Comparison of ENCODE assay signal across 30 mouse cellular contexts in genomic region chr6:127578316-127578715, GRCm38 (mm10). TPM values are rescaled to one million over a fixed set of nuclear protein-coding genes. Genes with fewer than 3 reads are reported as not detected.
A peak's percentile ranks its signal among the peaks of the same experiment; 100 is the strongest.
DNase-seq lines count a peak whose midpoint lies in the region; ATAC-seq lines count a peak whose summit lies in the region.
"Had no signal": no experiment of that assay in that cellular context is flagged by ENCODE, and none has a peak within 500 bp of the region (broad histone marks: within the 10 kb centered on the region; RNA-seq: fewer than 3 reads in every experiment).

No protein-coding gene starts in this region.

- DNase-seq in kidney, postnatal 10 days: peak; percentile 20
- no peak for DNase-seq in kidney, postnatal 4 days
- peak; percentile 40 to 44 for DNase-seq in adrenal gland, postnatal 36 days
- DNase-seq in spleen, postnatal 36 days (ENCODE audit: low spot score in 2 of 2): no peak
- DNase-seq in right cerebral cortex, postnatal 14 days: no peak
- DNase-seq: cerebellum, adult 2 months; cerebellum, postnatal 36 days; embryo, embryonic 11 days; gastrocnemius, adult 2 months; layer of hippocampus, adult 9-11 months; left cerebral cortex, postnatal 4 days; lung, postnatal 36 days; midbrain, embryonic 14.5 days; right cerebral cortex, adult 18-20 months; thymus, adult 2 months; thymus, postnatal 4 days had no signal

- H3K27ac ChIP-seq in liver, embryonic 16.5 days (ENCODE audit: low read length): no peak overlapping the region
- H3K27ac ChIP-seq: embryonic facial prominence, embryonic 13.5 days; gastrocnemius, adult 2 months; hindbrain, embryonic 12.5 days; left cerebral cortex, adult 2 months; limb, embryonic 15.5 days; lung, embryonic 15.5 days; neural tube, embryonic 13.5 days; stomach, postnatal 0 days had no signal

- whole genome bisulfite sequencing in liver, embryonic 16.5 days (ENCODE audit: insufficient replicate concordance): 59% methylated on average over 7 of the region's 7 CpGs

- H3K27me3 ChIP-seq in erythroblast, embryonic 14.5 days (ENCODE audit: control insufficient read depth): no peaks in the 10 kb centered on the region
- no peaks in the 10 kb centered on the region for H3K27me3 ChIP-seq in liver, embryonic 16.5 days (ENCODE audit: control insufficient read depth, insufficient read depth, low read depth, low read length)
- H3K27me3 ChIP-seq: hindbrain, embryonic 12.5 days; lung, embryonic 15.5 days had no signal

- H3K4me1 ChIP-seq in erythroblast, embryonic 14.5 days (ENCODE audit: control insufficient read depth): peaks cover 52% of the 10 kb centered on the region
- H3K4me1 ChIP-seq in liver, embryonic 16.5 days (ENCODE audit: control insufficient read depth, low read depth, low read length): peaks cover 39% of the 10 kb centered on the region

- H3K4me3 ChIP-seq in erythroblast, embryonic 14.5 days (replicated peaks): peak overlapping the region; percentile 14
- peak overlapping the region; percentile 29 for H3K4me3 ChIP-seq in liver, embryonic 16.5 days (ENCODE audit: low read depth, low read length)
- H3K4me3 ChIP-seq: embryonic facial prominence, embryonic 13.5 days; gastrocnemius, adult 2 months; hindbrain, embryonic 12.5 days; left cerebral cortex, adult 2 months; limb, embryonic 15.5 days; lung, embryonic 15.5 days; myocyte; neural tube, embryonic 13.5 days had no signal

- no peaks in the 10 kb centered on the region for H3K9me3 ChIP-seq in erythroblast, embryonic 14.5 days (ENCODE audit: control insufficient read depth, low read length)
- no peaks in the 10 kb centered on the region for H3K9me3 ChIP-seq in liver, embryonic 16.5 days (replicated peaks; ENCODE audit: control insufficient read depth, low read length)
- H3K9me3 ChIP-seq: embryonic facial prominence, embryonic 13.5 days; hindbrain, embryonic 12.5 days; limb, embryonic 15.5 days; lung, embryonic 15.5 days; megakaryocyte, embryonic 14.5 days; neural tube, embryonic 13.5 days had no signal

- no peaks in the 10 kb centered on the region for H3K36me3 ChIP-seq in erythroblast, embryonic 14.5 days (ENCODE audit: control insufficient read depth)
- no peaks in the 10 kb centered on the region for H3K36me3 ChIP-seq in liver, embryonic 16.5 days (ENCODE audit: control insufficient read depth, insufficient read depth)
- H3K36me3 ChIP-seq: embryonic facial prominence, embryonic 13.5 days; hindbrain, embryonic 12.5 days; limb, embryonic 15.5 days; lung, embryonic 15.5 days; neural tube, embryonic 13.5 days had no signal

- ATAC-seq in erythroblast, adult 5-6 weeks (replicated peaks; ENCODE audit: low FRiP score, poor library complexity, severe bottlenecking): no peak
- ATAC-seq in liver, embryonic 16.5 days (ENCODE audit: low read depth): no peak
- ATAC-seq: forebrain, embryonic 14.5 days; Patski had no signal

- H3K4me2 ChIP-seq in liver, embryonic 16.5 days (ENCODE audit: low read depth, low read length): peak overlapping the region; percentile 37
- H3K4me2 ChIP-seq: embryonic facial prominence, embryonic 13.5 days; hindbrain, embryonic 12.5 days; limb, embryonic 15.5 days; lung, embryonic 15.5 days; neural tube, embryonic 13.5 days had no signal

- no peak overlapping the region; the same call in 1 of the 2 replicates for H3K9ac ChIP-seq in liver, embryonic 16.5 days (ENCODE audit: low read depth, low read length)
- H3K9ac ChIP-seq: embryonic facial prominence, embryonic 13.5 days; hindbrain, embryonic 12.5 days; limb, embryonic 15.5 days; lung, embryonic 15.5 days; neural tube, embryonic 13.5 days had no signal

RNA-seq across cellular contexts. Expression of gene Cracr2a, which starts 17.2 kb away (rescaled TPM):
- 0.01 and 0.06 TPM in 2 replicates for polyA plus RNA-seq in erythroblast, embryonic 14.5 days (2012)
- 4.0 and 4.2 TPM in 2 replicates for total RNA-seq in erythroblast, adult 5-6 weeks (2015; ENCODE audit: low replicate concordance)
- total RNA-seq in erythroblast, adult 5-6 weeks (2017; ENCODE audit: low replicate concordance): 2.4 and 2.9 TPM in 2 replicates
- 1 to 10 TPM in 1 of 2 experiments, under 1 TPM in 1; 0.93 to 2.2 TPM for total RNA-seq in adrenal gland, postnatal 36 days (2021)
- polyA plus RNA-seq in liver, embryonic 16.5 days (2015; fragmentation: Nextera tagmentation; extraction: Ambion mirVana): 1.2 and 1.3 TPM in 2 replicates
- polyA plus RNA-seq: myocyte, Patski had no signal

Comparison
In these comparisons a context has a peak if more than half of its experiments do, and no peak if none do; other contexts are left out.
1. DNase-seq: peak in kidney, postnatal 10 days (single experiment) and adrenal gland, postnatal 36 days (2 of 2); none in kidney, postnatal 4 days (0 of 2), spleen, postnatal 36 days (0 of 2) and right cerebral cortex, postnatal 14 days (single experiment).